Mouse (Mus musculus) intestine, embryonic 15.5 days (tissue): ENCODE data around the gene Gas7. TPM values are rescaled to one million over a fixed set of nuclear protein-coding genes. Genes with fewer than 3 reads are reported as not detected.

ENCODE experiments used
- ATAC-seq: fragments of 200-750 bp; cut with Nextera tagmentation; 2 replicates; pipeline ENCODE4 v1.8.0; 2017; ENCODE audit warnings: moderate TSS enrichment, moderate library complexity
- H3K27ac ChIP-seq: fragments of 300-500 bp; sonication (generic); 2 replicates; pipeline ENCODE4 v1.5.1; 2015; ENCODE audit warnings: mild to moderate bottlenecking, inconsistent platforms
- H3K27me3 ChIP-seq: fragments of 300-500 bp; sonication (generic); replicated peaks from 2 replicates; pipeline ENCODE4 v1.6.1; 2015; ENCODE audit warnings: inconsistent platforms
- H3K36me3 ChIP-seq: fragments of 300-500 bp; sonication (generic); 2 replicates; pipeline ENCODE4 v1.6.1; 2015; ENCODE audit warnings: inconsistent platforms
- H3K4me1 ChIP-seq: fragments of 300-500 bp; sonication (generic); replicated peaks from 2 replicates; pipeline ENCODE4 v1.6.1; 2015; ENCODE audit warnings: inconsistent platforms
- H3K4me2 ChIP-seq: fragments of 300-500 bp; sonication (generic); replicated peaks from 2 replicates; pipeline ENCODE4 v1.6.1; 2015; ENCODE audit warnings: mild to moderate bottlenecking, inconsistent platforms
- H3K4me3 ChIP-seq: fragments of 300-500 bp; sonication (generic); replicated peaks from 2 replicates; pipeline ENCODE4 v1.5.1; 2015; ENCODE audit warnings: inconsistent platforms
- H3K9ac ChIP-seq: fragments of 300-500 bp; sonication (generic); 2 replicates; pipeline ENCODE4 v1.6.1; 2015; ENCODE audit warnings: inconsistent platforms
- H3K9me3 ChIP-seq: fragments of 300-500 bp; sonication (generic); 2 replicates; pipeline ENCODE4 v1.6.1; 2016; ENCODE audit warnings: inconsistent platforms
- WGBS: fragments of 180-500 bp; shearing (Covaris S2); methylation state at CpG from one replicate; pipeline ENCODE4 v1.1.7; 2015; 5-methylcytosine and 5-hydroxymethylcytosine counted together
- polyA plus RNA-seq: library from polyadenylated mRNA; unstranded; fragments of >200 nt; fragmentation: Nextera tagmentation; extraction: Ambion mirVana; gene quantifications from 2 replicates; pipeline ENCODE4 v1.2.1, GENCODE M21; 2015

Gene Gas7
- polyA plus RNA-seq, 1 experiment from 2014 or later: 10.4 TPM

GRCm38 (mm10) chr11:67456029-67456428 lies 792 bp downstream of the Gas7 start:
- H3K4me2 ChIP-seq: peak overlapping the region; percentile 100
- peaks cover 6% of the 10 kb centered on the region; the same call in 1 of the 2 replicates for H3K4me1 ChIP-seq
- no peak for ATAC-seq
- peak overlapping the region; percentile 51 for H3K9ac ChIP-seq
- H3K36me3 ChIP-seq: no peaks in the 10 kb centered on the region
- peak overlapping the region; percentile 74 for H3K4me3 ChIP-seq
- no peak overlapping the region for H3K27ac ChIP-seq
- peaks cover 9% of the 10 kb centered on the region for H3K27me3 ChIP-seq
- H3K9me3 ChIP-seq: no peaks in the 10 kb centered on the region
- WGBS: 15% methylated on average over 7 of the region's 7 CpGs

- peaks cover 6% of the 10 kb centered on the region; the same call in 1 of the 2 replicates for H3K4me1 ChIP-seq
- no peak overlapping the region for H3K9ac ChIP-seq
- H3K36me3 ChIP-seq: no peaks in the 10 kb centered on the region
- no peak overlapping the region for H3K4me3 ChIP-seq
- no peak overlapping the region for H3K27ac ChIP-seq
- no peak for ATAC-seq
- no peaks in the 10 kb centered on the region for H3K9me3 ChIP-seq
- 38% methylated on average over 2 of the region's 2 CpGs for WGBS
- peaks cover 9% of the 10 kb centered on the region for H3K27me3 ChIP-seq
- H3K4me2 ChIP-seq: no peak overlapping the region
These were observed 2.9 kb downstream of the Gas7 start for GRCm38 (mm10) chr11:67458171-67458570.

DNA sequence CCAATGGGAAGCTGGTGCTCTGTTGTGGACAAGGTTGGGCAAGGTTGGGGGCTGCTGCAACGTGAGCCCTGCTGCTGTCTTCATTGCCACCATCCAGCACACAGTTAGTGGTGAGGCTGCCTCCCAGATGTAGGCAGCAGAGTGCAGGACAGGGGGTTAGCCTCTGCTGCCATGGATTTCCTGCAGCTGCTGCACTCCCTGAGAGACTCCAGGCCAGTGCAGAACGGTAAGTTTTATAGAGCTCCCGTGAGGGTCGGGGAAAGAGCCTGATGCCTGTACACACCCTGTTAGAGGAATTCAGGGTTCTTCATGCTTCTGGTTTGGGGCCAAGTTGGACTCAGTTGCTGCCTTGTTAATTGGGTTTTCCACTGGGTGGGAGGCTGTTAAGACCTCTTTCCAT lies 11.9 kb downstream of the Gas7 start:
- no peak for ATAC-seq
- H3K4me1 ChIP-seq: no peaks in the 10 kb centered on the region
- no peak overlapping the region for H3K27ac ChIP-seq
- H3K9me3 ChIP-seq: no peaks in the 10 kb centered on the region
- no peak overlapping the region for H3K4me2 ChIP-seq
- H3K36me3 ChIP-seq: no peaks in the 10 kb centered on the region
- no peak overlapping the region for H3K9ac ChIP-seq
- no peaks in the 10 kb centered on the region for H3K27me3 ChIP-seq
- 28% methylated on average over 4 of the region's 4 CpGs for WGBS
- H3K4me3 ChIP-seq: no peak overlapping the region

DNA sequence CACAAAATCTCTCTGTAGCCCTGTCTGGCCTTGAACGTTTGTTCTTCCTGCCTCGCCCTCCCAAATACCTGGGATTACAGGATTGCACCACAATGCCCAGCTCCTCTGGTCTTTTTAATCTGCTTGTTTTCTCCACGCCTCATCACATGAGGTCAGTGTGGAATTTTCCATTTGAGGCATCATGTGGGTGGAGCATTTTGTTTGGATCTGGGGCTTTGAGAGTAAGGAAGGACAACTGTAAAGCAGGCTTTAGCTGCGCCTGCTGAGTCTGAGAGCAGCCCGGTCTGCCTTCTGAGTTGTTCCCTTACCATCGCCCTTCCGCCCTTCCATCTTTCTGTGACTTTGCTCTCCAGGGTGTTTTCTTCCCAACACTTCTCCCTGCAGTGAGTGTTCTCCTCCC lies 13.6 kb downstream of the Gas7 start:
- Histone ChIP-seq H3K27ac (no peak overlapping the region), H3K9me3 (no peaks in the 10 kb centered on the region), H3K9ac (no peak overlapping the region), H3K36me3 (no peaks in the 10 kb centered on the region), H3K27me3 (no peaks in the 10 kb centered on the region), H3K4me1 (no peaks in the 10 kb centered on the region), H3K4me2 (no peak overlapping the region), H3K4me3 (no peak overlapping the region)
- no peak for ATAC-seq
- 75% methylated on average over 7 of the region's 7 CpGs for WGBS

DNA sequence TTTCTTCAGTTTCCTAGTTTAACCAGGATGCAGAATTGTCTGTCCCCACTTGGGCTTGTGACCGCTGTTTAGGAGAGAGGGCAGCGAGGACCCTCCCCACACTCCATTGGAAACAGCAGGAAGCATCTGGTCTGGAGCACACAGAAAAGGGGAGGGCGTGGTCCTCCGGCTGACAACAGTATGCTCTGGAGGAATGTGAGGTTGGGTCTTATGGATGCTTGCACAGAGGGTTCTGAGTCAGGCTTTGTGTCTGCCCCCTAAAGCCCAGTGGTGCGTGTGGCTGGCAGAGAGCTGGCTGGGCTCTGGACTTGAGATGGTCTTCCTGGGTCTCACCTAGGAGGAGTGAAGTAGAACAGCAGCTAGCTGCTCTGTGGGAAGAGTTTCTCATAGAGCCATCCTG lies 19.4 kb downstream of the Gas7 start:
- Histone ChIP-seq H3K27ac (no peak overlapping the region), H3K27me3 (no peaks in the 10 kb centered on the region), H3K4me1 (no peaks in the 10 kb centered on the region), H3K9me3 (no peaks in the 10 kb centered on the region), H3K4me3 (no peak overlapping the region), H3K4me2 (no peak overlapping the region), H3K36me3 (no peaks in the 10 kb centered on the region), H3K9ac (no peak overlapping the region)
- ATAC-seq: no peak
- WGBS: 78% methylated on average over 5 of the region's 5 CpGs

- 59% methylated on average over 4 of the region's 4 CpGs for WGBS
- H3K27ac ChIP-seq: no peak overlapping the region
- H3K36me3 ChIP-seq: no peaks in the 10 kb centered on the region
- no peak overlapping the region for H3K9ac ChIP-seq
- 0 out of 2 replicates have a peak, but pooled peaks cover 3% of the 10 kb centered on the region for H3K4me1 ChIP-seq
- no peaks in the 10 kb centered on the region for H3K9me3 ChIP-seq
- no peaks in the 10 kb centered on the region for H3K27me3 ChIP-seq
- H3K4me3 ChIP-seq: no peak overlapping the region
- no peak overlapping the region for H3K4me2 ChIP-seq
- no peak for ATAC-seq
These were observed 24.3 kb downstream of the Gas7 start for GRCm38 (mm10) chr11:67479534-67479933.

DNA sequence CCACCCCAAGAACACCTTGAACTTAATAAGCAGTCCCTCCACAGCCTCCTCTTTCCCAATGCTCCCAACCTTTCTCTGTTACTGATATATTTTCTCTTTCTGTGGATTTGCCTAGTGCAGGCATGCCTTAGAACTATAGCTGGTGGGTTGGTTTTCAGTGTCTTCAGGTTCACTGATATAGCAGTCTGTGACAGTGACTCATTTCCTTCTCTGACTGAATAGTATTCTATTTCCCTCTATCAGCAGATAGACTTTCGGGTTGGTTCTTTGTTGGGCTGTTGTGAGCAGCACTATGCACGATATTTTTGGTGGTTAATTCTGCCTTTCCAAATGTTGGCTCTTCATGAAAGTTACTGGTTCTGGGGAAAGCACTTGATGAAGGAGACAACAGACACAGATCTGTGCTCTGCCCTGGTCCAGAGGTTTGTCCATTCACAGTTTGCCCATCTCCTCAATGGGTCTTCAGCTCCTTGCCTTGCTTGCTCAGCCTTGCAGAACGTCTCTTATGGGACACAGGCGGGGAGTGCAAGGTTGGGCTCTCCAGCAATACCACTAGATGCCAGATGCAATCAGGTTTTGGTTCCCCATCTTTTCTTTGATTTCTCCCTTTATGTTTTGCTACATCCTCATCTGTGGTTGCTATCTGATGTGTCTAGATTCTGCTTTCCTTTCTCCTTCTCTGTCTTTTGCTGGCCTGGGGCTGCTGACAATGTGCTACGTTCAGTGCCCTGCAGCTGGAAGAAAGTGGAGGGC lies 25.1 kb downstream of the Gas7 start:
- 0 out of 2 replicates have a peak, but pooled peaks cover 3% of the 10 kb centered on the region for H3K4me1 ChIP-seq
- no peak overlapping the region for H3K9ac ChIP-seq
- no peaks in the 10 kb centered on the region for H3K27me3 ChIP-seq
- no peak overlapping the region for H3K4me3 ChIP-seq
- no peak overlapping the region for H3K4me2 ChIP-seq
- no peak for ATAC-seq
- no peaks in the 10 kb centered on the region for H3K9me3 ChIP-seq
- no peak overlapping the region for H3K27ac ChIP-seq
- 88% methylated on average over 5 of the region's 5 CpGs for WGBS
- H3K36me3 ChIP-seq: no peaks in the 10 kb centered on the region

- Histone ChIP-seq H3K4me1 (0 out of 2 replicates have a peak, but pooled peaks cover 3% of the 10 kb centered on the region), H3K4me3 (no peak overlapping the region), H3K36me3 (no peaks in the 10 kb centered on the region), H3K4me2 (no peak overlapping the region), H3K9me3 (no peaks in the 10 kb centered on the region), H3K27ac (peak overlapping the region; percentile 13; the same call in 1 of the 2 replicates), H3K27me3 (no peaks in the 10 kb centered on the region), H3K9ac (no peak overlapping the region)
- no peak for ATAC-seq
- WGBS: 47% methylated on average over 5 of the region's 5 CpGs
These were observed 26.5 kb downstream of the Gas7 start for GRCm38 (mm10) chr11:67481691-67482090.

GRCm38 (mm10) chr11:67482217-67482760 lies 27.1 kb downstream of the Gas7 start:
- no peaks in the 10 kb centered on the region for H3K9me3 ChIP-seq
- no peak for ATAC-seq
- H3K36me3 ChIP-seq: no peaks in the 10 kb centered on the region
- H3K4me1 ChIP-seq: 0 out of 2 replicates have a peak, but pooled peaks cover 3% of the 10 kb centered on the region
- no peak overlapping the region for H3K4me2 ChIP-seq
- H3K9ac ChIP-seq: no peak overlapping the region
- no peaks in the 10 kb centered on the region for H3K27me3 ChIP-seq
- H3K27ac ChIP-seq: no peak overlapping the region
- H3K4me3 ChIP-seq: no peak overlapping the region
- WGBS: 58% methylated on average over 9 of the region's 9 CpGs

DNA sequence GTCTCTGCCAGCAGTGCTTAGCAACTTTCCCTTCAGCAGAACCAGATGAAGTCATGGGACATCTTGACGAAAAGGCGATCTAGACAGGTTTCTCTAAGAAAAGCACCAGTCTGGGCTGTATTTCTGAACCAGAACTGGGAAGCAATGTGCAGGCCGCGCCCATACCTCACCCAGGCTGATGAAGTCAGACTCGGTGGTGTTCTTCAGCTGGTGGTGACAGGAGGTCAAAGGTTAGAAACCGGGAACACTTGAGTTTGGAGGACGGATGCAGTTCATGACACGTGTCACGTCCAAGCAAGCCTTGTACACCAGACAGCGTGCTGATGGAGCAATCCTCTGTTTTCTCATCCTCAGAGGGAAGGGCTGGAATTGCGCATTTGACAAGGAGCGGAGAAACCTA lies 32.9 kb downstream of the Gas7 start:
- Histone ChIP-seq H3K9ac (no peak overlapping the region), H3K27me3 (no peaks in the 10 kb centered on the region), H3K27ac (no peak overlapping the region), H3K36me3 (no peaks in the 10 kb centered on the region), H3K4me2 (no peak overlapping the region), H3K9me3 (no peaks in the 10 kb centered on the region), H3K4me3 (no peak overlapping the region), H3K4me1 (no peaks in the 10 kb centered on the region)
- ATAC-seq: peak; percentile 65
- WGBS: 78% methylated on average over 12 of the region's 12 CpGs

DNA sequence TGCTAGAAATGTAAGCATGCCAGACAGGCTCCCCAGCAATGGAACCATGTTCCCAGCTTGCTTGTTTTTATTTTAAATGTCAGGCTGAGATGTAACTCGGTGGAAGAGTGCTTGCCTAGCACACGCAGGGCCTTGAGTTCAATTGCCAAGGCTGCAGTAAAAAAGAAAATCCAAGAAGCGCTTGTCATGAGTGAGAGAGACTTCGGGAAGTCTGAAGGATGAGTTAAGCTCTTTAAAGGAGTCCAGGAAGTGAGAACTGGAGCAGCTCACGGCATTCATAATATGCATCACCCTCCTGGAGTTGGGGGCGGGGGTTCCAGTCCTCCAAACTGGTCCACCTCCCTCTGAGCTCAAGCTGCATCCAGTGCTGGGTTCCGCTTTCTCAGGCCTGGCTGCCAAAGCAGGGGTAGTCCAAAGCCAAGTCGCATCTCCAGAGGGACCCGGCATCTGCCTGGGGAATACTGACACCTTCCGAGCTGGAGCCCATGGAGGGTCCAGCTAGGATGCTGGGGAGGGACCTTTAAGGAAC lies 34.5 kb downstream of the Gas7 start:
- WGBS: 66% methylated on average over 10 of the region's 10 CpGs
- no peak for ATAC-seq

DNA sequence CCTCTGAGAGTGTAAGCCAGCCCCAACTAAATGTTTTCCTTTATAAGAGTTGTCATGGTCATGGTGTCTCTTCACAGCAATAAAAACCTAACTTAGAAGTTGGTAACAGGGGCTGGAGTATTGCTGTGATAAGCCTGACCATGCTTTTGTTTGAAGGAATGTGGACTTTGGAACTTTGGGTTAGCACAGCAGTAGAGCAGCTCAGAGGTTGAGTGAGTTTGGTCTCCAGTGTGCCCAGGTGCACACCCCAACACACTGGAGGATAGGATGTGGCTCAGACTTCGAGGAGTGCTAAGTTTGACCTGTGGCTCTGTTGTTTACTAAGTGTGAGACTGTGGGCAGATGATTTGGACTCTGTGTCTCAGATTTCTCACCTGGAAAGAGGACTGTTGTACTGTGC lies 41.6 kb downstream of the Gas7 start:
- Histone ChIP-seq H3K4me1 (no peaks in the 10 kb centered on the region), H3K4me2 (no peak overlapping the region), H3K27me3 (no peaks in the 10 kb centered on the region), H3K36me3 (no peaks in the 10 kb centered on the region), H3K9me3 (no peaks in the 10 kb centered on the region), H3K27ac (no peak overlapping the region), H3K4me3 (no peak overlapping the region), H3K9ac (no peak overlapping the region)
- WGBS: 73% methylated on average over 1 of the region's 1 CpGs
- no peak for ATAC-seq

More for the DNA sequence above, 34.5 kb downstream of the Gas7 start:
- no peak overlapping the region for H3K27ac ChIP-seq
- H3K4me1 ChIP-seq: no peaks in the 10 kb centered on the region
- no peaks in the 10 kb centered on the region for H3K27me3 ChIP-seq
- H3K9me3 ChIP-seq: no peaks in the 10 kb centered on the region
- no peak overlapping the region for H3K4me2 ChIP-seq
- H3K9ac ChIP-seq: no peak overlapping the region
- H3K36me3 ChIP-seq: no peaks in the 10 kb centered on the region
- no peak overlapping the region for H3K4me3 ChIP-seq

DNA sequence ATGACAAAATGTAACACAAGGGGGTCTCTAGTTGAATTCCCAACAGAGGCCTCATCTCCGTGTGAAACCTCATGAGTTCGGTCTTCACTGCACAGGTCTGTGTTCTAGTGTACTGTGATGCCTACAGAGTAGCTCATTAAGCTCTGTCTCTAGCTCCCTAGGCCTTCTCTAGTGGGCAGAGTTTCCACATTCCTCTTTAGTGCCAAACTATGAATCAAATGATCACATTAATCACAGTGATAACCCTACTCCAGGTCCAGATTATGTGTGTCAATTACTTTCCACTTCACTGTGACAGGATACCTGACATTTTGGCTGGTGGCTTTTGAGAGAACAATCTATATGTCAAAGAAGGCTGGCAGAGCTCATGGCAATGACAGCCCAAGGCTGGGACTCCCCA lies 44.9 kb downstream of the Gas7 start:
- no peaks in the 10 kb centered on the region for H3K36me3 ChIP-seq
- H3K27me3 ChIP-seq: no peaks in the 10 kb centered on the region
- no peak overlapping the region for H3K4me2 ChIP-seq
- ATAC-seq: no peak
- H3K4me1 ChIP-seq: no peaks in the 10 kb centered on the region
- 88% methylated on average over 2 of the region's 2 CpGs for WGBS
- no peaks in the 10 kb centered on the region for H3K9me3 ChIP-seq
- H3K9ac ChIP-seq: no peak overlapping the region
- H3K4me3 ChIP-seq: no peak overlapping the region
- H3K27ac ChIP-seq: no peak overlapping the region
